Mouse (Mus musculus) hindbrain, embryonic 15.5 days (tissue): ENCODE measurements at regions not wholly inside any gene's neighbourhood (a gene's known extent, or its start where the extent isn't known, plus 50 kb on each side); places are given as distances from the start of the nearest gene placed in this dataset.

ENCODE experiments used
- ATAC-seq: fragments of 200-750 bp; cut with Nextera tagmentation; 2 replicates; pipeline ENCODE4 v1.8.0; 2017; ENCODE audit warnings: low read depth, moderate number of reproducible peaks, moderate TSS enrichment; ENCODE audit not compliant: low FRiP score
- H3K27ac ChIP-seq: fragments of 300-500 bp; sonication (generic); replicated peaks from 2 replicates; pipeline ENCODE4 v1.5.1; 2015; ENCODE audit warnings: mild to moderate bottlenecking, inconsistent platforms
- H3K27me3 ChIP-seq: fragments of 300-500 bp; sonication (generic); 2 replicates; pipeline ENCODE4 v1.6.1; 2015; ENCODE audit warnings: control low read depth, inconsistent platforms
- H3K36me3 ChIP-seq: fragments of 300-500 bp; sonication (generic); 2 replicates; pipeline ENCODE4 v1.6.1; 2015; ENCODE audit warnings: control low read depth, inconsistent platforms
- H3K4me1 ChIP-seq: fragments of 300-500 bp; sonication (generic); replicated peaks from 2 replicates; pipeline ENCODE4 v1.6.1; 2015; ENCODE audit warnings: control low read depth, inconsistent platforms
- H3K4me2 ChIP-seq: fragments of 300-500 bp; sonication (generic); 2 replicates; pipeline ENCODE4 v1.6.1; 2015; ENCODE audit warnings: moderate library complexity, mild to moderate bottlenecking, inconsistent platforms
- H3K4me3 ChIP-seq: fragments of 300-500 bp; sonication (generic); 2 replicates; pipeline ENCODE4 v1.5.1; 2015; ENCODE audit warnings: mild to moderate bottlenecking, inconsistent platforms
- H3K9ac ChIP-seq: fragments of 300-500 bp; sonication (generic); 2 replicates; pipeline ENCODE4 v1.6.1; 2015; ENCODE audit warnings: inconsistent platforms
- H3K9me3 ChIP-seq: fragments of 300-500 bp; sonication (generic); 2 replicates; pipeline ENCODE4 v1.6.1; 2016; ENCODE audit warnings: control low read depth, inconsistent platforms
- WGBS: fragments of 180-500 bp; shearing (Covaris S2); methylation state at CpG from one replicate; pipeline ENCODE4 v1.1.7; 2015; 5-methylcytosine and 5-hydroxymethylcytosine counted together

- no peak overlapping the region for H3K27ac ChIP-seq
- no peak overlapping the region for H3K4me3 ChIP-seq
- H3K27me3 ChIP-seq = no peaks in the 10 kb centered on the region
- H3K4me2 ChIP-seq = no peak overlapping the region
- H3K9me3 ChIP-seq = no peaks in the 10 kb centered on the region
- H3K4me1 ChIP-seq = no peaks in the 10 kb centered on the region
- 73% methylated on average over 2 of the region's 2 CpGs for WGBS
- ATAC-seq = no peak
- H3K9ac ChIP-seq = no peak overlapping the region
- no peaks in the 10 kb centered on the region for H3K36me3 ChIP-seq
Measured at GRCm38 (mm10) chr11:56215706-56216105, 174.9 kb upstream of the Nmur2 start.

DNA sequence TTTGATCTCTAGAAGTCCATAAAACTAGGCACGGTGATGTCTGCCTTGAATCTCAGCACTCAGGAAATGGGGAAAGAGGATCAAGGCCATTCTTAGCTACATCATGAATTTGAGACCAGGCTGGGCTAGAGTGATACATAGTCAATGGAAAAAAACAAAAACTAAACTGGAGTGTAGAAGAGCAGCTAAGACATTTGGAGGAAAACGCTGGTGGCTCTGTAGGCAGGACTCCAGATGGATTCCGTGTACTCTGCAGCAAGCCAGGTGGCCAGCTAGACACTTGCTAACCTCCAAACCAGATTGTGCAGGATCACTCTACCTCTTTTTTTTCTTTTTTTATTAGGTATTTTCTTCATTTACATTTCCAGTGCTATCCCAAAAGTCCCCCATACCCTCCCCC, 161.0 kb upstream of the Nmur2 start:
- Histone ChIP-seq H3K27me3 (no peaks in the 10 kb centered on the region), H3K27ac (no peak overlapping the region), H3K9ac (no peak overlapping the region), H3K9me3 (no peaks in the 10 kb centered on the region), H3K4me2 (no peak overlapping the region), H3K4me1 (no peaks in the 10 kb centered on the region), H3K36me3 (no peaks in the 10 kb centered on the region), H3K4me3 (no peak overlapping the region)
- no peak for ATAC-seq
- 93% methylated on average over 3 of the region's 3 CpGs for whole genome bisulfite sequencing

GRCm38 (mm10) chr11:56195316-56195715, 154.5 kb upstream of the Nmur2 start:
- Histone ChIP-seq H3K9ac (no peak overlapping the region), H3K4me1 (no peaks in the 10 kb centered on the region), H3K27me3 (no peaks in the 10 kb centered on the region), H3K9me3 (no peaks in the 10 kb centered on the region), H3K36me3 (no peaks in the 10 kb centered on the region), H3K27ac (no peak overlapping the region), H3K4me3 (no peak overlapping the region), H3K4me2 (no peak overlapping the region)
- 83% methylated on average over 3 of the region's 3 CpGs for WGBS
- no peak for ATAC-seq

DNA sequence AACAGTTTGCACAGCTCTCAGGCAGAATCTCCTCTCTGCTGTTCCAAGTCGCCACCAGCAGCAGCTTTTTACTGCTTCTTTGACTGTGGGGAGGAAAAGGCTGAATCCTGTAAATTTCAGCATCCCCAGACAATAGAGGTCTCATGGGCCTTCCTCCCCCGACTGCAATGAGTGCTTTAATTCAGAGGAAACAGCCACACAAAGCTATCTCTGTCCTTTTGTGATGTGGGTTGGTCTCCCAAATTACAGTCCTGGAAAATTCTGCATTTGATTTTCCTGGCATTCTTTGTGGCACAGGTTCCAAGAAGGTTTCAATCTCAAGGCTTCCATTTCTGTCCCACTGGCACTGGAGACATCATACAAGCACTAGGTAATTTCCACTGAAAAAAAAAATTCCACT, 152.6 kb upstream of the Nmur2 start:
- Histone ChIP-seq H3K4me2 (no peak overlapping the region), H3K4me3 (no peak overlapping the region), H3K36me3 (no peaks in the 10 kb centered on the region), H3K4me1 (no peaks in the 10 kb centered on the region), H3K9ac (no peak overlapping the region), H3K27ac (no peak overlapping the region), H3K27me3 (no peaks in the 10 kb centered on the region), H3K9me3 (no peaks in the 10 kb centered on the region)
- WGBS = 32% methylated on average over 2 of the region's 2 CpGs
- ATAC-seq = no peak

- Histone ChIP-seq H3K27me3 (no peaks in the 10 kb centered on the region), H3K36me3 (no peaks in the 10 kb centered on the region), H3K27ac (no peak overlapping the region), H3K9me3 (no peaks in the 10 kb centered on the region), H3K4me3 (no peak overlapping the region), H3K4me2 (no peak overlapping the region), H3K9ac (no peak overlapping the region), H3K4me1 (no peaks in the 10 kb centered on the region)
- no peak for ATAC-seq
- WGBS = 94% methylated on average over 1 of the region's 1 CpGs
Measured at GRCm38 (mm10) chr11:56173895-56174294, 133.1 kb upstream of the Nmur2 start.

- Histone ChIP-seq H3K27ac (no peak overlapping the region), H3K4me2 (no peak overlapping the region), H3K4me3 (no peak overlapping the region), H3K4me1 (no peaks in the 10 kb centered on the region), H3K9ac (no peak overlapping the region), H3K27me3 (no peaks in the 10 kb centered on the region), H3K9me3 (no peaks in the 10 kb centered on the region), H3K36me3 (no peaks in the 10 kb centered on the region)
- no peak for ATAC-seq
- WGBS = 87% methylated on average over 3 of the region's 3 CpGs
Measured at GRCm38 (mm10) chr11:56173246-56173645, 132.4 kb upstream of the Nmur2 start.

DNA sequence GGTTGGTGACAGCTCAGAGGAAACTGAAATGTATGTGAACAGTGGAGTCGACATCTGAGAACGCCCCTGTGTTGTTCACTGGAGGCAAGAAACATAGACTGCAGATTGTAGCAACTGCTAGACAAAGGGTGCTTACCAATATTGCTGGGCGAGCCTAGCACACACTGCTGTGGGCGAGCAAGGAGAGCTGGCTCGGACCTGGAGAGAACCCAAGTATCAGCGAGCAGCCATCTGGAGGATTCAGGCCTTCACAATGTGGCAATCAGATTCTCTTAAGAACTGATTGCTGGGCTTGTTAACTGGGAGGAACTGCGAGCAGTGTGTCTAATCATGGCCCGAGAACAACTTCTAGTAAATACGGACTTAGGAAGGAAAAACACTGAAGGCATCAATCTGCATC, 128.8 kb upstream of the Nmur2 start:
- H3K9me3 ChIP-seq = no peaks in the 10 kb centered on the region
- 68% methylated on average over 9 of the region's 9 CpGs for WGBS
- no peaks in the 10 kb centered on the region for H3K4me1 ChIP-seq
- no peaks in the 10 kb centered on the region for H3K27me3 ChIP-seq
- H3K9ac ChIP-seq = no peak overlapping the region
- H3K4me3 ChIP-seq = no peak overlapping the region
- no peak for ATAC-seq
- H3K36me3 ChIP-seq = no peaks in the 10 kb centered on the region
- no peak overlapping the region for H3K4me2 ChIP-seq
- H3K27ac ChIP-seq = no peak overlapping the region

- no peaks in the 10 kb centered on the region for H3K9me3 ChIP-seq
- no peak for ATAC-seq
- no peaks in the 10 kb centered on the region for H3K4me1 ChIP-seq
- no peaks in the 10 kb centered on the region for H3K36me3 ChIP-seq
- H3K4me2 ChIP-seq = no peak overlapping the region
- H3K4me3 ChIP-seq = no peak overlapping the region
- no peaks in the 10 kb centered on the region for H3K27me3 ChIP-seq
- WGBS = 46% methylated on average over 2 of the region's 2 CpGs
- H3K27ac ChIP-seq = no peak overlapping the region
- H3K9ac ChIP-seq = no peak overlapping the region
Measured at GRCm38 (mm10) chr11:56166849-56167248, 126.0 kb upstream of the Nmur2 start.

DNA sequence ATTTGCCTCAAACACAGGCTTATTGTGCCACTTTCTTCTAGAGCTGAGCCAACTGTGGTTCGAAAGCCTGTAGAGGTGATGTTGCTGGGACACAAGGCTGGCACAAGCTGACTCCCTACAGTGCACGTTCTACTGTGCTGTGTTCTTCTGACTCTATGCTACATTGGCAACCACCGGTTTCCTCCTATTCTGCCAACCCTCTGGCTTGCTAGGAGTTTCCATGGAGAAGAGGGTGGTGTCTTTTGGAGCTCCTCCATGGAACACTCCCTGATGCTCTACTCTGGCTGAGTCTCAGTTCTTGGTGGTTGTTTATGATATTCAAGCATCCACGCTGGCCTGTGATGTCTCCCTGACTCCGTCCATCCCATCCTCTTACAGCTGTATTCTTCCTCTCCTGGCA, 124.9 kb upstream of the Nmur2 start:
- Histone ChIP-seq H3K36me3 (no peaks in the 10 kb centered on the region), H3K27me3 (no peaks in the 10 kb centered on the region), H3K9me3 (no peaks in the 10 kb centered on the region), H3K9ac (no peak overlapping the region), H3K4me3 (no peak overlapping the region), H3K27ac (no peak overlapping the region), H3K4me2 (no peak overlapping the region), H3K4me1 (no peaks in the 10 kb centered on the region)
- 72% methylated on average over 5 of the region's 5 CpGs for WGBS
- ATAC-seq = peak; percentile 6; the same call in 1 of the 2 replicates

- Histone ChIP-seq H3K9ac (no peak overlapping the region), H3K4me1 (peaks cover 8% of the 10 kb centered on the region), H3K27me3 (no peaks in the 10 kb centered on the region), H3K36me3 (no peaks in the 10 kb centered on the region), H3K9me3 (no peaks in the 10 kb centered on the region), H3K4me2 (no peak overlapping the region), H3K4me3 (no peak overlapping the region), H3K27ac (no peak overlapping the region)
- WGBS = 56% methylated on average over 2 of the region's 2 CpGs
- no peak for ATAC-seq
Measured at GRCm38 (mm10) chr11:56160286-56160685, 119.5 kb upstream of the Nmur2 start.

DNA sequence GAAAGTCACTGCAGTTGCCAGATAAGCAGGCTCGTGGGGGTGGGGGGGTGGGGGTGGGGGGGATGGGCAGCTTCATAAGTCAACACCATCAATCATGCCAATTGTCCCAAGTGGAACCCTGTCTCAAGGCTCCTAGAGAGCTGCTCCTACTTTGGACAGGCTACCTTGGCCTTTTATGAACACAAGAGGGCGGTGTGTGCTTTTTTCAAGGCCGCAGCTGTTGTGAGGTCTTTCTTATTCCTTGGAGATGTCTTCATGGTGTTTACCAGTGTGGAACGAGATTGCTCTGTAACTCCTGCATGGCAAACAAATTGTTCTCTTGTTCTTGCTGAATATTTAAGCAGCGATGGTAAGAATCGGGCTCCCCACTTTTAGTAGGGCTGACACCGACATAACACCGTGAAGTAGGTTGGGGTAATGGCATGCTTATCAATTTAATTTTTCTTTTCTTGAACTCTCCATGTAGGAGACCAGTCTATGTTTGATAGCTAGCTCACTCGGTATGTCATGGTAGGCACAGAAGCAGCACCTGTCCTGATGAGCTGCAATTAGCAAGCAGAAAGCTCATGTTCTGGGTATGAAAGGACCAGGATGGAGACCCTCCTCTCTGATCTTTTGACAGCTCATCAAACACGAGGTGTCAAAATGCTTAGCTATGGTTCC, 118.7 kb upstream of the Nmur2 start:
- peaks cover 8% of the 10 kb centered on the region for H3K4me1 ChIP-seq
- 26% methylated on average over 10 of the region's 10 CpGs for WGBS
- no peaks in the 10 kb centered on the region for H3K27me3 ChIP-seq
- no peak overlapping the region for H3K9ac ChIP-seq
- no peak overlapping the region for H3K4me3 ChIP-seq
- H3K4me2 ChIP-seq = peak overlapping the region; percentile 31; the same call in 1 of the 2 replicates
- H3K9me3 ChIP-seq = no peaks in the 10 kb centered on the region
- H3K36me3 ChIP-seq = no peaks in the 10 kb centered on the region
- H3K27ac ChIP-seq = peak overlapping the region; percentile 34; the same call in 1 of the 2 replicates
- peak; percentile 77; the same call in 1 of the 2 replicates for ATAC-seq

DNA sequence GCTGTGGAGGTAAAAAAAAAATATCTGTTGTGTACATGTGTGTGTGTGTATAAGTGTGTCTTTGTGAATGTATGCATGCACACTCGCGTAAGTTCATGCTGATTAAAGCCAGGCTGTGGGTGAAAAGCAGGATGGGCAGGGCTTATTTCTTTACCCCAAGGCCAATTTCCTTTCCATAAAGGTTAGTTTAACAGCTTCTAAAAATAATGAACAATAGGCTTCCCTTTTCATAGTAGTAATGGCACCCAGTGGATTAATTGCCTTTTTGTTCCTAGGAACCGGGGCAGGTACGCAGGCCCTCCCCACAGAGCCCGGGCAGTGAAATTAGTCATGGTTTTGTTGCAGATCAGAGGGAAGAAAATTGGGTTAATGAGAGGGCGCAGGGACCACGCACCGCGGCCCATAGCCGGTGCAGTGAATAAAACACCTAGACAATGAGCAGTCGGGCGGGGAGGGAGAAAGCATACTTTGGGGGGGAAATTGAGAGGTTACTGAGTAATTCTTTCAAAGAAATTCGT, 110.1 kb upstream of the Nmur2 start:
- no peaks in the 10 kb centered on the region for H3K9me3 ChIP-seq
- 21% methylated on average over 13 of the region's 13 CpGs for WGBS
- H3K9ac ChIP-seq = no peak overlapping the region
- peaks cover 5% of the 10 kb centered on the region; the same call in 1 of the 2 replicates for H3K4me1 ChIP-seq
- H3K4me2 ChIP-seq = no peak overlapping the region
- ATAC-seq = no peak
- peaks cover 4% of the 10 kb centered on the region for H3K27me3 ChIP-seq
- H3K27ac ChIP-seq = no peak overlapping the region
- H3K36me3 ChIP-seq = no peaks in the 10 kb centered on the region
- H3K4me3 ChIP-seq = no peak overlapping the region

- no peak for ATAC-seq
- H3K9ac ChIP-seq = no peak overlapping the region
- no peaks in the 10 kb centered on the region for H3K9me3 ChIP-seq
- H3K27ac ChIP-seq = no peak overlapping the region
- H3K27me3 ChIP-seq = peaks cover 4% of the 10 kb centered on the region
- peaks cover 5% of the 10 kb centered on the region; the same call in 1 of the 2 replicates for H3K4me1 ChIP-seq
- H3K36me3 ChIP-seq = no peaks in the 10 kb centered on the region
- WGBS = 46% methylated on average over 1 of the region's 1 CpGs
- no peak overlapping the region for H3K4me3 ChIP-seq
- H3K4me2 ChIP-seq = no peak overlapping the region
Measured at GRCm38 (mm10) chr11:56149752-56150151, 108.9 kb upstream of the Nmur2 start.
